Mouse (Mus musculus) CH12.LX (cell line): ENCODE data around the gene Ifit3. TPM values are rescaled to one million over a fixed set of nuclear protein-coding genes. Genes with fewer than 3 reads are reported as not detected.
A peak's percentile ranks its signal among the peaks of the same experiment; 100 is the strongest.
"Not testable (repeated sequence)": the region's sequence is repeated elsewhere in the genome, so short reads cannot be mapped to it uniquely, and the experiment has no call there.

ENCODE experiments used
- DNase-seq: peaks from one replicate; pipeline ENCODE4 v3.0.0-alpha.2; 2013; ENCODE audit errors: extremely low read depth
- H3K27ac ChIP-seq: 2 replicates; pipeline ENCODE4 v1.5.1; 2012; ENCODE audit warnings: low read depth, mild to moderate bottlenecking, control low read depth, moderate library complexity; ENCODE audit not compliant: insufficient read depth
- H3K27me3 ChIP-seq: replicated peaks from 2 replicates; pipeline ENCODE3; 2012; ENCODE audit warnings: inconsistent platforms
- H3K36me3 ChIP-seq, 2 experiments: replicated peaks in 1 of 2; 2 replicates each; pipeline versions ENCODE3 to v1.6.1; 2012; ENCODE audit warnings: inconsistent platforms in 1 of 2, low read length in 1 of 2, mild to moderate bottlenecking in 1 of 2, mixed read lengths in 1 of 2, moderate library complexity in 1 of 2; ENCODE audit not compliant: control insufficient read depth in 1 of 2, insufficient read depth in 1 of 2
- H3K4me1 ChIP-seq, 2 experiments: 2 replicates each; pipeline ENCODE4 v1.6.1; 2012; ENCODE audit warnings: inconsistent platforms in 1 of 2, moderate library complexity in 1 of 2; ENCODE audit not compliant: insufficient read depth in 2 of 2, control insufficient read depth in 1 of 2
- H3K4me2 ChIP-seq: 2 replicates; pipeline ENCODE4 v1.6.1; 2012; ENCODE audit warnings: low read depth, mild to moderate bottlenecking, control low read depth; ENCODE audit not compliant: poor library complexity, insufficient read depth, severe bottlenecking
- H3K4me3 ChIP-seq, 3 experiments: fragments of 150-350 bp in 1 of 3; sonication (generic) in 1 of 3; replicated peaks in 1 of 3; 2 replicates each; pipeline versions ENCODE3 to v1.5.1; 2011 to 2012; ENCODE audit warnings: low read depth in 2 of 3, low read length in 2 of 3, mild to moderate bottlenecking in 2 of 3, moderate library complexity in 2 of 3, control low read depth in 1 of 3, improper control_type of control experiment in 1 of 3, inconsistent platforms in 1 of 3, mixed read lengths in 1 of 3; ENCODE audit not compliant: poor library complexity in 1 of 3
- H3K79me2 ChIP-seq: replicated peaks from 2 replicates; pipeline ENCODE4 v1.6.1; 2012; ENCODE audit warnings: mild to moderate bottlenecking, moderate library complexity; ENCODE audit not compliant: control insufficient read depth, poor library complexity, insufficient read depth, severe bottlenecking; ENCODE audit errors: extremely low read depth
- H3K9ac ChIP-seq: 2 replicates; pipeline ENCODE4 v1.6.1; 2012; ENCODE audit warnings: low read depth, mild to moderate bottlenecking, control low read depth, moderate library complexity; ENCODE audit not compliant: insufficient read depth
- H3K9me3 ChIP-seq: replicated peaks from 2 replicates; pipeline ENCODE3; 2012; ENCODE audit warnings: low read length, inconsistent platforms, mixed read lengths
- CTCF ChIP-seq, 2 experiments: IDR thresholded peaks in 1 of 2; conservative IDR thresholded peaks in 1 of 2; 2 replicates each; pipeline ENCODE4 v1.5.1; 2011 to 2012; ENCODE audit warnings: low read depth in 2 of 2, low read length in 2 of 2, improper control_type of control experiment in 1 of 2, inconsistent platforms in 1 of 2, mild to moderate bottlenecking in 1 of 2, moderate library complexity in 1 of 2
- ETS1 ChIP-seq: conservative IDR thresholded peaks from 2 replicates; pipeline ENCODE4 v1.6.1; 2012; ENCODE audit warnings: low read depth, mild to moderate bottlenecking, inconsistent platforms, low read length, improper control_type of control experiment, moderate library complexity
- HCFC1 ChIP-seq: IDR thresholded peaks from 2 replicates; pipeline ENCODE4 v1.6.1; 2012; ENCODE audit warnings: low read depth, mild to moderate bottlenecking, inconsistent platforms, low read length, improper control_type of control experiment
- MEF2A ChIP-seq: IDR thresholded peaks from 2 replicates; pipeline ENCODE4 v1.6.1; 2014; ENCODE audit warnings: low read depth, mild to moderate bottlenecking, inconsistent platforms, low read length, improper control_type of control experiment, borderline replicate concordance
- MXI1 ChIP-seq: IDR thresholded peaks from 2 replicates; pipeline ENCODE4 v1.6.1; 2011; ENCODE audit warnings: mild to moderate bottlenecking, low read depth, low read length, improper control_type of control experiment
- MYC ChIP-seq: IDR thresholded peaks from 2 replicates; pipeline ENCODE4 v1.6.1; 2011; ENCODE audit warnings: low read depth, mild to moderate bottlenecking, improper control_type of control experiment, low read length
- RCOR1 ChIP-seq: conservative IDR thresholded peaks from 2 replicates; pipeline ENCODE4 v1.6.1; 2012; ENCODE audit warnings: low read depth, mild to moderate bottlenecking, inconsistent platforms, low read length, improper control_type of control experiment
- TCF12 ChIP-seq: IDR thresholded peaks from 2 replicates; pipeline ENCODE4 v1.6.1; 2014; ENCODE audit warnings: low read depth, mild to moderate bottlenecking, inconsistent platforms, low read length, improper control_type of control experiment
- USF2 ChIP-seq: conservative IDR thresholded peaks from 2 replicates; pipeline ENCODE4 v1.6.1; 2011; ENCODE audit warnings: low read depth, low read length, improper control_type of control experiment
- dilution Hi-C: fragments of 300-500 bp; cut with MboI; formaldehyde crosslinking; loops from 2 replicates; pipeline ENCODE4 v1.14.3; 2020; ENCODE audit warnings: low sequenced_read_pairs; ENCODE audit not compliant: extremely low pct_unique_long_range_greater_than_20kb, extremely low pct_ligation_motif_present
- in situ Hi-C: fragments of 300-500 bp; cut with MboI; formaldehyde crosslinking; loops from 3 replicates; pipeline ENCODE4 v1.14.3; 2019; ENCODE audit warnings: low sequenced_read_pairs, low pct_ligation_motif_present, low pct_unique_long_range_greater_than_20kb, mixed read lengths
- polyA plus RNA-seq: library from polyadenylated mRNA; unstranded; fragments of >175 nt; gene quantifications from 2 replicates; pipeline ENCODE4 v1.2.1, GENCODE M21; 2012; ENCODE audit warnings: low read depth; ENCODE audit not compliant: insufficient read length
- total RNA-seq, 2 experiments: library from RNA; depleted of rRNA; stranded (reverse); fragments of 300-350 nt in 1 of 2; fragments of >200 nt in 1 of 2; gene quantifications; 2 replicates each; pipeline ENCODE4 v1.2.3; 2012 to 2014

Gene Ifit3
- total and polyA plus RNA-seq, 3 experiments = 0.08 to 1.0 (median 1.0) TPM

DNA sequence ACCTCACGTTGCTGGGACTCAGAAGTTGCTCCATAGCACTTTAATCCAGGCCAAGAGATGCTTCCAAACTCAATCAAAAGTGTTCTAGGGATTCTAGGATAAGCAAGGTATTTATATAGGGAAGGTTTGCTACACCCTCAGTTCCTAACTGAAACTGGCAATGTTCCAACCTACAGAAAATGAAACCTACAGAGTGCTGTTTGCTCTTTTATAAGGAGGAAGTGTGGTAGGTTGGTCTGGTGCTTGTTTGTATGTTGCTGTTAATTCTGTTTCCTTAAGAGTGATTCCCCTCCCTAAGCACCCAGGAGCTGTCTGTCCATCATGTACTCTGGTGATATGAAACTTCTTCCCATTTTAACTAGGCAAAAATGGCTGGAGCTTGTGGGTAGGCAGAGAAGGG lies 18.6 kb downstream of the Ifit3 start, which contains the start of gene Ifit1bl1:
TSS of gene Ifit1bl1 (minus strand) at position 69 of the 400 bp plus-strand sequence.
- H3K36me3 ChIP-seq, H3K9me3 ChIP-seq, in situ Hi-C loops, H3K79me2 ChIP-seq, H3K27ac ChIP-seq, DNase-seq, H3K4me3 ChIP-seq, H3K4me2 ChIP-seq, dilution Hi-C loops, H3K27me3 ChIP-seq, H3K9ac ChIP-seq: not testable (repeated sequence)
- H3K4me1 ChIP-seq = peaks cover 0 to 10% of the 10 kb centered on the region in 2 experiments; a peak in 2 of 4 replicates

GRCm38 (mm10) chr19:34605472-34605871 lies 22.1 kb downstream of the Ifit3 start:
- Histone ChIP-seq H3K27me3 (no peaks in the 10 kb centered on the region), H3K9ac (no peak overlapping the region), H3K9me3 (no peaks in the 10 kb centered on the region), H3K4me1 (peaks cover 0 to 16% of the 10 kb centered on the region in 2 experiments; a peak in 2 of 4 replicates), H3K4me3 (no peak overlapping the region), H3K4me2 (no peak overlapping the region), H3K36me3 (no peaks in the 10 kb centered on the region), H3K79me2 (no peaks in the 10 kb centered on the region), H3K27ac (no peak overlapping the region)
- dilution Hi-C loops (no loop called here), in situ Hi-C loops (no loop called here)
- TF ChIP-seq HCFC1 (no peak), CTCF (conservative IDR thresholded peaks at IDR 0.05 in 1 of 2, IDR thresholded peaks at IDR 0.05 in 1 of 2; ENCODE audit: low read depth in 2 of 2, low read length in 2 of 2) (no peak), MYC (no peak), ETS1 (no peak), MXI1 (no peak), TCF12 (no peak), RCOR1 (no peak), MEF2A (no peak), USF2 (no peak)
- DNase-seq = no peak

- Histone ChIP-seq H3K4me1 (peaks cover 0 to 10% of the 10 kb centered on the region in 2 experiments; a peak in 2 of 4 replicates), H3K4me2 (0 out of 2 replicates have a peak within 1 kb of the TSS, but pooled peaks have one; percentile 40)
- H3K27ac ChIP-seq, DNase-seq, H3K4me3 ChIP-seq, H3K27me3 ChIP-seq, in situ Hi-C loops, H3K36me3 ChIP-seq, dilution Hi-C loops, H3K79me2 ChIP-seq, H3K9ac ChIP-seq, H3K9me3 ChIP-seq: not testable (repeated sequence)
Measured at GRCm38 (mm10) chr19:34607237-34608051, 24.1 kb downstream of the Ifit3 start, which contains the start of gene Ifit3b. TSS of gene Ifit3b (plus strand) at chr19:34607970.
